In genomic region chr11:52764894-52765677, GRCm38 (mm10) we compare ENCODE assay signal across 9 mouse cellular contexts. TPM values are rescaled to one million over a fixed set of nuclear protein-coding genes. Genes with fewer than 3 reads are reported as not detected.
DNase-seq lines count a peak whose midpoint lies in the region; ATAC-seq lines count a peak whose summit lies in the region.
"Had no signal": no experiment of that assay in that cellular context is flagged by ENCODE, and none has a peak within 500 bp of the region (broad histone marks: within the 10 kb centered on the region; RNA-seq: fewer than 3 reads in every experiment).

No protein-coding gene starts in this region.

- H3K27me3 ChIP-seq in heart, embryonic 10.5 days (ENCODE audit: insufficient read depth, poor library complexity, severe bottlenecking): peaks cover 51% of the 10 kb centered on the region
- peaks cover 54% of the 10 kb centered on the region for H3K27me3 ChIP-seq in embryonic facial prominence, embryonic 15.5 days
- H3K27me3 ChIP-seq in intestine, embryonic 15.5 days (replicated peaks): peaks cover 39% of the 10 kb centered on the region
- H3K27me3 ChIP-seq in midbrain, embryonic 14.5 days (ENCODE audit: control insufficient read depth, insufficient read depth, low read length): peaks cover 36% of the 10 kb centered on the region

- H3K4me3 ChIP-seq in heart, embryonic 10.5 days: peak overlapping the region; percentile 76
- peak overlapping the region; percentile 50 for H3K4me3 ChIP-seq in embryonic facial prominence, embryonic 15.5 days (replicated peaks)
- H3K4me3 ChIP-seq in intestine, embryonic 15.5 days (replicated peaks): peak overlapping the region; percentile 50
- peak overlapping the region; percentile 65 for H3K4me3 ChIP-seq in midbrain, embryonic 14.5 days (replicated peaks; ENCODE audit: low read depth, low read length)

- intact Hi-C loops in heart, postnatal 25 days (cut with DNase I): loop anchor here (5.0 to 10.0 kb wide), 4 partner anchors 243 to 490 kb away; no protein-coding TSS in a partner anchor

- H3K9ac ChIP-seq in embryonic facial prominence, embryonic 15.5 days: peak overlapping the region; percentile 22; the same call in 1 of the 2 replicates
- peak overlapping the region; percentile 51 for H3K9ac ChIP-seq in intestine, embryonic 15.5 days
- H3K9ac ChIP-seq in midbrain, embryonic 14.5 days (replicated peaks; ENCODE audit: low read length): peak overlapping the region; percentile 70

- peak overlapping the region; percentile 86 for H3K27ac ChIP-seq in heart, embryonic 10.5 days
- H3K27ac ChIP-seq in embryonic facial prominence, embryonic 15.5 days (replicated peaks): no peak overlapping the region
- no peak overlapping the region for H3K27ac ChIP-seq in intestine, embryonic 15.5 days
- H3K27ac ChIP-seq in midbrain, embryonic 14.5 days (replicated peaks; ENCODE audit: low read depth, low read length): no peak overlapping the region

- DNase-seq in heart, embryonic 10.5 days (ENCODE audit: low spot score): peak; percentile 74
- no peak for DNase-seq in heart, postnatal 25 days (ENCODE audit: low spot score)
- DNase-seq in ES-CJ7 (ENCODE audit: low read depth, low spot score): peak; percentile 9
- peak; percentile 61 for DNase-seq in midbrain, embryonic 14.5 days
- peak; percentile 57 for DNase-seq in thymus, postnatal 4 days
- DNase-seq in urinary bladder, postnatal 36 days (ENCODE audit: low spot score in 2 of 2): no peak

- H3K36me3 ChIP-seq in heart, embryonic 10.5 days: no peaks in the 10 kb centered on the region
- H3K36me3 ChIP-seq in embryonic facial prominence, embryonic 15.5 days: no peaks in the 10 kb centered on the region
- no peaks in the 10 kb centered on the region for H3K36me3 ChIP-seq in intestine, embryonic 15.5 days
- no peaks in the 10 kb centered on the region for H3K36me3 ChIP-seq in midbrain, embryonic 14.5 days (ENCODE audit: control insufficient read depth, insufficient read depth, low read length)

- peak overlapping the region; percentile 94 for H3K4me2 ChIP-seq in embryonic facial prominence, embryonic 15.5 days (replicated peaks)
- peak overlapping the region; percentile 98 for H3K4me2 ChIP-seq in intestine, embryonic 15.5 days (replicated peaks)
- H3K4me2 ChIP-seq in midbrain, embryonic 14.5 days (ENCODE audit: low read length): peak overlapping the region; percentile 99

- no peaks in the 10 kb centered on the region for H3K9me3 ChIP-seq in heart, embryonic 10.5 days
- no peaks in the 10 kb centered on the region for H3K9me3 ChIP-seq in embryonic facial prominence, embryonic 15.5 days (replicated peaks)
- no peaks in the 10 kb centered on the region for H3K9me3 ChIP-seq in intestine, embryonic 15.5 days
- H3K9me3 ChIP-seq in midbrain, embryonic 14.5 days (ENCODE audit: control insufficient read depth, low read length): no peaks in the 10 kb centered on the region

- ATAC-seq in embryonic facial prominence, embryonic 15.5 days (ENCODE audit: insufficient number of reproducible peaks, low FRiP score, low TSS enrichment, low read depth): no peak
- peak; percentile 44 for ATAC-seq in intestine, embryonic 15.5 days
- peak; percentile 27; the same call in 1 of the 2 replicates for ATAC-seq in midbrain, embryonic 14.5 days (ENCODE audit: low FRiP score, low TSS enrichment)

- peaks cover 29% of the 10 kb centered on the region for H3K4me1 ChIP-seq in heart, embryonic 10.5 days
- peaks cover 17% of the 10 kb centered on the region for H3K4me1 ChIP-seq in embryonic facial prominence, embryonic 15.5 days
- peaks cover 15% of the 10 kb centered on the region for H3K4me1 ChIP-seq in intestine, embryonic 15.5 days (replicated peaks)
- H3K4me1 ChIP-seq in midbrain, embryonic 14.5 days (ENCODE audit: control insufficient read depth, insufficient read depth, low read length): peaks cover 11% of the 10 kb centered on the region; the same call in 1 of the 2 replicates

- under 1% methylated on average over 53 of the region's 53 CpGs for WGBS in heart, embryonic 10.5 days
- 1% methylated on average over 53 of the region's 53 CpGs for WGBS in embryonic facial prominence, embryonic 15.5 days
- under 1% methylated on average over 53 of the region's 53 CpGs for WGBS in intestine, embryonic 15.5 days
- under 1% methylated on average over 53 of the region's 53 CpGs for WGBS in midbrain, embryonic 14.5 days

RNA-seq across cellular contexts. Expression of gene Fstl4, which starts 0.7 kb away (rescaled TPM):
- 7.3 and 15.0 TPM in 2 replicates for polyA plus RNA-seq in heart, embryonic 10.5 days (2016; fragmentation: Nextera tagmentation; extraction: Ambion mirVana)
- total RNA-seq in heart, postnatal 25 days (2021): 1 to 10 TPM; 1.8 to 2.6 TPM
- 2.3 and 3.1 TPM in 2 replicates for polyA plus RNA-seq in embryonic facial prominence, embryonic 15.5 days (2015; fragmentation: Nextera tagmentation; extraction: Ambion mirVana)
- 5.3 and 6.1 TPM in 2 replicates for polyA plus RNA-seq in intestine, embryonic 15.5 days (2015; fragmentation: Nextera tagmentation; extraction: Ambion mirVana)
- polyA plus RNA-seq in midbrain, embryonic 14.5 days (2014; fragmentation: Nextera tagmentation; extraction: Ambion mirVana): 6.7 and 7.2 TPM in 2 replicates
- total RNA-seq: MEL had no signal

Comparison
In these comparisons a context has a peak if more than half of its experiments do, and no peak if none do; other contexts are left out.
1. DNase-seq: peak in heart, embryonic 10.5 days (single experiment), ES-CJ7 (single experiment), midbrain, embryonic 14.5 days (single experiment) and thymus, postnatal 4 days (single experiment); none in heart, postnatal 25 days (single experiment) and urinary bladder, postnatal 36 days (0 of 2).
2. Peak in every context shown above with its lines, with median percentiles within 50 percentile points of each other: H3K4me3 ChIP-seq, H3K4me2 ChIP-seq and H3K9ac ChIP-seq.